Mouse (Mus musculus) left cerebral cortex, postnatal 4 days (tissue): ENCODE results near the gene B3galt4. TPM values are rescaled to one million over a fixed set of nuclear protein-coding genes. Genes with fewer than 3 reads are reported as not detected.
A peak's percentile ranks its signal among the peaks of the same experiment; 100 is the strongest.
"Not testable (repeated sequence)": the region's sequence is repeated elsewhere in the genome, so short reads cannot be mapped to it uniquely, and the experiment has no call there.

Experiments used
- DNase-seq: peaks from one replicate; pipeline ENCODE4 v3.0.0-alpha.2; 2022
- intact Hi-C: fragments of 180-260 bp; cut with DNase I; formaldehyde crosslinking; loops from one replicate; pipeline ENCODE4 v1.15.1; 2025
- total RNA-seq, 2 experiments: library from RNA; stranded (reverse); gene quantifications; 2 replicates each; pipeline ENCODE4 v1.2.3; 2021

The B3galt4 gene
- 1 to 10 TPM; 6.6 to 6.8 TPM for total RNA-seq

- intact Hi-C loops = no loop called here
- peak; percentile 91 for DNase-seq
Measured at GRCm38 (mm10) chr17:33951021-33951946, at the start of gene B3galt4. Gene B3galt4 (minus strand): TSS chr17:33951488.

DNA sequence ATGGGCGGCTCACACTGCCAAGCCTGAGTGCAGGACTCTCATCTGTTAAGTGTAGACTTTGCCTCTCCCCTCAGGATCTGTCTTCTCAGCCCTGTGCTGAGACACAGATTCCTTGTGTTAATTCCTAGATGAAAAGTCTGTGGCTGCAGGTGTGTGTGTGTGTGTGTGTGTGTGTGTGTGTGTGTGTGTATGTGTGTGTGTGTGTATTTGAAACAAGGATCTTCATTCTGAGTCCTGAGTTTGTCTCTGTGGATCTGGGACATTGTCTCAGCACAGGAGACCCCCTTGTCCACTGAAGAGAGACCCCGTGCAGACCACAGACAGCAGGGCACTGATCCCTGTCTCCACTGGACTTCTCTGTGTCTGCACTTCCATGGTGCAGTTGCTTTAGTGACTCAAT lies 49.5 kb upstream of the B3galt4 start:
- DNase-seq, intact Hi-C loops: not testable (repeated sequence)

DNA sequence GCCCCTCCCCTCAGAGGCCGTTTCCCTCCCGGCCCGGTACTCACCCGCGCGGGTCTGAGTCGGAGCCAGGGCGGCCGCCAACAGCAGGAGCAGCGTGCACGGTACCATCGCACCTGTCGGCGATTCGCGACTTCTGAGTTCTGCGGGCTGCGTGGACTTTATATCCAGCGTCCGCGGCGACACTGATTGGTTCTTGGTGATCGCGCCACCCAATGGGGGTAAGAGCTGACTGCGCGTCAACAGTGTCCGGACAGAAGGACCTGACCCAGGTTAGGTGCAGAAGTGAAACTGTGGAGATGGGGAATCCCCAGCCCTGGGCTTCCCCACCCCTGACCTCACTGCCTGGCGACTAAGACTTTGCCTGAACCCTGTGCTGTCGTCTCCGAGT lies 48.9 kb upstream of the B3galt4 start, which contains the start of gene H2-K1:
Gene H2-K1, minus strand, starts transcription at position 198 of the 388 bp plus-strand sequence.
- DNase-seq = peak; percentile 60
- intact Hi-C loops = no loop called here

DNA sequence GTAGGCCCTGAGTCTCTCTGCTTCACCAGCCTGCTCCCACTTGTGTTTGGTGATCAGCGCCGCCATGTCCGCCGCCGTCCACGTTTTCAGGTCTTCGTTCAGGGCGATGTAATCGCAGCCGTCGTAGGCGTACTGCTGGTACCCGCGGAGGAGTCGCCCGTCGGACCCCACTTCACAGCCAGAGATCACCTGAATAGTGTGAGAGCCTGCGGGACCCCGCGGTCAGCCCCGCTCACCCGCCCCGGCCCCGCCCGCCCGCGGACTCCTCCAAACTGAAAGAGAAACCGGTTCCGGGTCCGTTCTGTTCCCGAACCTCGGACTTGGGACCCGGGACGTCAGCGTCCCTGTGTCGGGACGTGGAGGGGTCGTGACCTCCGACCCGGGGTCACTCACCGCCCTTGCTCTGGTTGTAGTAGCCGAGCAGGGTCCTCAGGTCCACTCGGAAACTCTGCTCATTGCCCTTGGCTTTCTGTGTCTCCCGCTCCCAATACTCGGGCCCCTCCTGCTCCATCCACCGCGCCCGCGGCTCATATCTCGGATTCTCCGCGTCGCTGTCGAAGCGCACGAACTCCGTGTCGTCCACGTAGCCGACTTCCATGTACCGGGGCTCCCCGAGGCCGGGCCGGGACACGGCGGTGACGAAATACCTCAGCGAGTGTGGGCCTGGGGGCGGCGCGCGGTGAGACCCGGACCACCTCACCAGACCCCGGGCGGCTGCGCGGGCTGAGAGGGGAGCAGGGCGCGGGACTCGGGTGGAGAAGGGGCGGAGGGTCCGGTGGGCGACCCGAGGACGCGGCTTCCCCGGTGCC lies 48.3 kb upstream of the B3galt4 start:
- intact Hi-C loops = loop anchor here (5.0 kb wide), 1 partner anchor 1293 kb away; no protein-coding TSS in a partner anchor
- no peak for DNase-seq

DNA sequence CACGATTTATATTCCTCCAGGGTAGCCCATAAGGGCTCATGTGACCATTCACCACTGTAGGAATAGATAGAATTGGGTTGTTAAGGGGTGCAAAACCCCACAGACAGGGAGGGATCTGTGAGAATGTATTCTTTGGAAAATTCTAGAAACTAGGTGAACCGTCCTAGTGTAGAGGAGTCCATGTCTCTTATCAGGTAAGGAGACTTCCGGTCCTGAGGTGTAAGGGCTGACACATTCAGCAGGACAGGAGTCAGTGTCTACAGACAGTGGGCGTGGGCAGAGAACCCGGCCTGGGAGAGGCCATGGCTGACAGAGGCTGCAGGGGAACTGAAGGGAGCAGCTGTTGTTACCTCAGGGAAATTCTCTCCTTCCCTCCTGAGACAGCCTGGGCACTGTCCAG lies 47.4 kb upstream of the B3galt4 start:
- DNase-seq = not testable (repeated sequence)
- intact Hi-C loops = loop anchor here (5.0 kb wide), 1 partner anchor 1294 kb away; no protein-coding TSS in a partner anchor

GRCm38 (mm10) chr17:33997025-33997424 lies 45.7 kb upstream of the B3galt4 start:
- intact Hi-C loops = loop anchor here (5.0 kb wide), 1 partner anchor 1295 kb away; no protein-coding TSS in a partner anchor
- DNase-seq = not testable (repeated sequence)

- intact Hi-C loops = loop anchor here (2.0 to 5.0 kb wide), 2 partner anchors 1271 to 1297 kb away; no protein-coding TSS in a partner anchor
- DNase-seq = no peak
Measured at GRCm38 (mm10) chr17:33995651-33996050, 44.4 kb upstream of the B3galt4 start.

- no peak for DNase-seq
- intact Hi-C loops = loop anchor here (2.0 to 5.0 kb wide), 2 partner anchors 1272 to 1297 kb away; no protein-coding TSS in a partner anchor
Measured at GRCm38 (mm10) chr17:33994959-33995358, 43.7 kb upstream of the B3galt4 start.

DNA sequence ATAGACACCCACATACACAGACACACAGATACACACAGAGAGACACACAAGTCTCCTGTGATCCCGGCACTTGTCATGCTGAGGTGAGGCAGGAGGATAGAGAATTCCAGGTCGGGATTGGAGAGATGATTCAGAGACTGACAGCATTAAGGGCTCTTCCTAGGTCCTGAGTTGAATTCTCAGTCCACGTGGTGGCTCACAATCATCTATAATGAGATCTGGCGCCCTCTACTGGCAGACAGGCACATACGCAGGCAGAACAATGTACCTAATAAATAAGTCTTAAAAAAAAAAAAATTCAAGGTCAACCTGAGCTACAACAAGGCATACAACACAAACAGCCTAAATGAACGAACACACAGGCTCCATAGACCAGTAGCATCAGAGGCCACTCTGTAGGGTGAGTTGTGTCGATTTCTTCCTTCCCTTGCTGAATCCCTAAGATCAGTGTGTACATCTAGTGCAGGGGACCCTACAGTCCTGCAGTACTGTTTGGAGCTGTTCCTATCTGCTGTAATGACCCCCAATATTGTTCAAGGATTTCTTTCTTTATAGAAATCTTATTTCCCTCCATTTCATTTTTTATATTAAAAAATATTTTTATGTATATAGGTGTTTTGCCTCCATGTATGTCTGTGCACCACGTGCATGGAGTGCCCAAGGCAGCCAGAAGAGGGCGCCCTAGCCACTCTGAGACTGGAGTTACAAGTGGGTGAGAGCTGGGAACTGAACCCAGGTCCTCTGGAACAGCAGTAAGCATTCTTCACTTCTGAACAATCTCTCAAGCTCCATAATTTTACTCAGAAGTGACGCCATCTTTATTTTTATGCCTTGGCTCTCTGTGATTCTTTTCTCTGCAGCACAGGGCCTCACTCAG lies 40.7 kb upstream of the B3galt4 start:
- intact Hi-C loops = no loop called here
- peak; percentile 59 for DNase-seq

DNA sequence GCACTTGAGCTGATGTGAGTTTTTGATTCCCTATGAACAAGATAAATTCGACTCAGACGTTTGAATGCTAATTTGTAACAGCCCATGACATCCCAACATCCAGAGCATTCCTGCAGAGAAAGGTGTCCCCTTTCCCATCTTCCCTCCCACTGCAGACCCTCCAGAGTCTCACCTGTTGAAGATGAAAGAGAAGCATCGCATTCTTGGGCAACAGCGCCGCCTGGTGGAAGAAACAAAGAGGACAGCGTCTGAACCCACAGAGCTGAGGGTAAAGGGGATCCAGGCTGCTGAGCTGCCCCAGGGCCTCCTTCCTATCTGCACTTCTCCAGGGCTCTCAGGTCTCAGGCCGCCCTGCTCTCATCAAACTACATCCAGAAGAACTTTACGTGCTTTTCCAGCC lies 30.8 kb upstream of the B3galt4 start:
- intact Hi-C loops = not testable (repeated sequence)

DNA sequence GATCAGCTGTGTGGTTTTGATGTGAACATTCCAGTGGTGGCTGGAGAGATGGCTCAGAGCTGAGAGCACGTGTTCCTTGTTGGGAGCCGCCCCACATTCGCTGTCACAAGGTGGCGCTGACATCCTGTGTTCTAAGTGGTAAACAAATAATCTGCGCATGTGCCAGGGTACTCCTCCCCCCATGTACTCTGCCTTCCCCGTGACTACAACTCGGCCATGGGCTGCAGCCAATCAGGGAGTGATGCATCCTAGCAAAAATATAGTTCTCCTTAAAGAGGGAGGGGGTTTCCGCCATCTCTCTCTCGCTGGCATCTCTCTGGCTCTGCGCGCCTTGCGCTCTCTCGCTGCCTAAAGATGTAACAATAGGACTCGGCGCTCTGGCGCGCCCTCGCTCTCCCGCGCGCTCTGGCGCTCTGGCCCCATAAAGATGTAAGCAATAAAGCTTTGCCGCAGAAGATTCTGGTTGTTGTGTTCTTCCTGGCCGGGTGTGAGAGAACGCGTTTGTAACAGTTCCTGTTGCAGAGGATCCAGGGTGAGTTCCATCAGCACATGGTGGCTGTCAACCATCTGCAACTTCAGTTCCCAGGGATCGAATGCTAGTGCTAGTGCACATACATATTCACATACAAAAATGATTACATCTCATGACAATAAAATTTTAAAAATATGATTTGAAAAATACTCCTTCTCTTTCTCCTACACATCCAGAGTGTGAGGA lies 30.1 kb upstream of the B3galt4 start:
- peak; percentile 91 for DNase-seq
- intact Hi-C loops = not testable (repeated sequence)

More for the DNA sequence above, 30.8 kb upstream of the B3galt4 start:
- peak; percentile 68 for DNase-seq

DNA sequence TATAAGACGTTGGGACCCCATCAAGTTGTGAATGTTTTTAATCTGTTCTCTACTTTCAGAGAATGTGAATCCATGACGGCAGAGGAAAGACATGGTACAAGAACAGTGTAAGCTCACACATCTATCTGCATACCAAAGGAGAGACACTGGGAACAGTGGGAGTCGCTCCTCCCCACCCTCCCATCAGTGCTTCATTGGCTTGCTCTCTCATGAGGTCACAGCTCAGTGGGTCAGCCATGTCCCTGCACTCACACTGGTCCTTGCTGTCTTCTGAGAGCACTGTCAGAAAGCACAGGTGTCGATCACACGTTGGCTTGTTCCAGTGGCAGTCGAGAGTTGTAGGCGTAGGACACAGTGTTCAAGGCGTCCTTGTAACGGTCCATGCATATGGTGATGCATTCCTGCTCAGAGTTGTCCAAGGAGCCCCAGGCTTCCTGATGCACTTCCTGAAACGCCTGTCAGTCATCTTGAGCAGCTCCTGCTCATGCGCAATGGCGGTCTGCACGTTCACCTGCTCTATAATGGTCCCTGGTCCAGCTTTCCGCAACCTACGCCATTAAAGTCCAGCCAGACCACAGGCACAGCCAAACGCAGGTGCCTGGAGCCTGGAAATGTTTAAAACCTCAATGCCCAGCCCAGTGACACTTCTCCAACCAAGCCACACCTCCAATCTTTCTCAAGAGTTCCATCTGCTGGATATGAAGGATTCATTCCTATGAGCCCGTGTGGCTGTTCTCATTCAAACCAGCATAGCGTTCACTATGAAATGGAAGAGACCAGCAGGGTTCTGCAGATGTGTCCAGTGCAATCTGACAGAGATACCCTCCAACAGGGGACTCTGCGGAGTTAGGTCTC lies 29.1 kb upstream of the B3galt4 start:
- no peak for DNase-seq
- intact Hi-C loops = no loop called here

DNA sequence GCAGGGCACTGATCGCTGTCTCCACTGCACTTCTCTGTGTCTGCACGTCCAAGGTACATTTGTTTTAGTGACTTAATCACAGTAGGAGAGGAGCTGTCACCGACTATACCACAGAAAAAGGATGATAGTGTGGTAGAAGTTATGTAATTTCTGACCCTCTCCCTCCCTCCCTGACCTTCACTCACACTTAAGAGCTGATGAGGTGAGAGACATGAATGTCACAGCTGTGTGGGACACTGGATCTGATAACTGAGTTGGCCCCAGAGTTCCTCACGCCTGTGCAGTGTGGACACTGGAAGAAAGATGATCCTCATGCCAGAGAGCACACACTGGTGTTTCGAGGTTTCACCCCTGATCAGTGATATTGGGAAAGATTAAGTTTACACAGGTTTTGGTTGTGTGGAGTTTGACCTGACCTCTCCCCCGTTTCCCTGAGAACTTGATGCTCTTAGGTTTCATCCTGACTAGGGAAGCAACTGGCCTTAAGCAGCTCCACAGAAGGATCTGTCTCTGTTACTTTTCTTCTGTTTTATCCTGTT lies 28.3 kb upstream of the B3galt4 start:
- no peak for DNase-seq
- intact Hi-C loops = no loop called here

DNA sequence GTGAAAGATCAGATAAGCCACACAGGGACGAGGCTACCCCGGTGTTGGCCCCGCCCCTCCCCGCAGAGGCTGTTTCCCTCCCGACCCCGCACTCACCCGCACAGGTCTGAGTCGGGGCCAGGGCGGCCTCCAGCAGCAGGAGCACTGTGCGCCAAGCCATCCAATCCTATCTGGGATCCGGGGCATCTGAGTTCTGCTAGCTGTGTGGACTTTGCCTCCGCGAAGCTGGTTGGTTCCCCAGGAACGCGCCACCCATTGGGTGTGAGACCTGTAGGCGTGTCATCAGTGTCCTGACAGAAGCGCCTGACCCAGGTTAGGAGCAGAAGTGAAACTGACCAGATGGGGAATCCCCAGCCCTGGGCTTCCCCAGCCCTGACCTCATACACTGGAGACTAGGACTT lies 27.3 kb upstream of the B3galt4 start:
- intact Hi-C loops = no loop called here
- DNase-seq = no peak

DNA sequence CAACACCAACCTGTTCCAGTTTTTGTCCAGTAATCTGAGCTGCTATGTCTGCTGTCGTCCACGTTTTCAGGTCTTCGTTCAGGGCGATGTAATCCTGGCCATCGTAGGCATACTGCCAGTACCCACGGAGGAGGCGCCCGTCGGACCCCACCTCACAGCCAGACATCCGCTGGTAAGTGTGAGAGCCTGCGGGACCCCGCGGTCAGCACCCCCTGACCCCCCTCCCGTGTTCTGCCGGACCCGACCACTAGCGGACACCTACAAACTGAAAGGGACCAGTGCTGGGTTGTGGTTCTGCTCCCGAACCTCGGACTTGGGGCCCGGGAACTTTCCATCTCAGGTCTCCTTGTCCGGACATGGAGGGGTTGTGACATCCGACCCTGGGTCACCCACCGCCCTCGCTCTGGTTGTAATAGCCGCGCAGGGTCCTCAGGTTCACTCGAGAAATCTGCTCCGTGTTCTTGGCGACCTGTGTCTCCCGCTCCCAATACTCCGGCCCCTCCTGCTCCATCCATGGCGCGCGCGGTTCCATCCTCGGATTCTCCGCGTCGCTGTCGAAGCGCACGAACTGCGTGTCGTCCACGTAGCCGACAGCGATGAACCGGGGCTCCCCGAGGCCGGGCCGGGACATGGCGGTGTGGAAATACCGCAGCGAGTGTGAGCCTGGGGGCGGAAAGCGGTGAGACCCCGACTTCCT lies 26.7 kb upstream of the B3galt4 start:
- DNase-seq = no peak
- intact Hi-C loops = no loop called here

GRCm38 (mm10) chr17:33973572-33973971 lies 22.3 kb upstream of the B3galt4 start:
- intact Hi-C loops = loop anchor here (5.0 kb wide), 1 partner anchor 1299 kb away; no protein-coding TSS in a partner anchor

DNA sequence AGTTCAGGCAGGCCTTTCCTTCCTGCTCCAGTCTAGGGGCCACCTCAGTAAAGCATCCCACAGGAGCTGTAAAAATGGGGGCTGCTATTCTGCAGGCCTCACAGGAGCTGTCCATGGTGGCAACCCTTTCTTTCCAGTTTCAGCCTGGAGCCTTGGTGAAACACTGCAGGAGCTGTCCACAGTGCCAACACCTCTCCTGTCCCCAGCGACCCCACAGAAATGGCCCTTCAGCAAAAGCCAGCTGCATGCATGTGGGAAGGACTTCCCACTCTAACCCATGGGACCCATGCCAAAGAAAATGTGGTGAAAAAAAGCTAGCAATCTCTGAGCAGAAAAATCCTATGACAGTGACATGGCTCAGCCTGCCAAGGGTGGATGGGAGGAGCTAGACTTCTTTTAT lies 21.4 kb upstream of the B3galt4 start:
- intact Hi-C loops = loop anchor here (5.0 kb wide), 1 partner anchor 1300 kb away; no protein-coding TSS in a partner anchor
- DNase-seq = no peak

More at GRCm38 (mm10) chr17:33973572-33973971, 22.3 kb upstream of the B3galt4 start:
- no peak for DNase-seq
